Mouse (Mus musculus) liver, embryonic 15.5 days (tissue): ENCODE results near the gene Mllt6. TPM values are rescaled to one million over a fixed set of nuclear protein-coding genes. Genes with fewer than 3 reads are reported as not detected.
"Not testable (repeated sequence)": the region's sequence is repeated elsewhere in the genome, so short reads cannot be mapped to it uniquely, and the experiment has no call there.

ENCODE experiments used
- ATAC-seq: fragments of 200-750 bp; cut with Nextera tagmentation; 2 replicates; pipeline ENCODE4 v1.8.0; 2017; ENCODE audit warnings: moderate number of reproducible peaks, mild to moderate bottlenecking, moderate library complexity; ENCODE audit not compliant: insufficient read depth
- H3K27ac ChIP-seq: fragments of 300-500 bp; sonication (generic); replicated peaks from 2 replicates; pipeline ENCODE4 v1.5.1; 2015; ENCODE audit warnings: mild to moderate bottlenecking, inconsistent platforms
- H3K27me3 ChIP-seq: fragments of 300-500 bp; sonication (generic); 2 replicates; pipeline ENCODE4 v1.6.1; 2015; ENCODE audit warnings: mild to moderate bottlenecking, inconsistent platforms
- H3K36me3 ChIP-seq: fragments of 300-500 bp; sonication (generic); replicated peaks from 2 replicates; pipeline ENCODE4 v1.6.1; 2015; ENCODE audit warnings: moderate library complexity, mild to moderate bottlenecking, inconsistent platforms
- H3K4me1 ChIP-seq: fragments of 300-500 bp; sonication (generic); replicated peaks from 2 replicates; pipeline ENCODE4 v1.6.1; 2015; ENCODE audit warnings: inconsistent platforms
- H3K4me2 ChIP-seq: fragments of 300-500 bp; sonication (generic); 2 replicates; pipeline ENCODE4 v1.6.1; 2015; ENCODE audit warnings: moderate library complexity, mild to moderate bottlenecking, inconsistent platforms
- H3K4me3 ChIP-seq: fragments of 300-500 bp; sonication (generic); replicated peaks from 2 replicates; pipeline ENCODE4 v1.5.1; 2015; ENCODE audit warnings: mild to moderate bottlenecking, inconsistent platforms
- H3K9ac ChIP-seq: fragments of 300-500 bp; sonication (generic); 2 replicates; pipeline ENCODE4 v1.6.1; 2015; ENCODE audit warnings: moderate library complexity, mild to moderate bottlenecking, inconsistent platforms
- H3K9me3 ChIP-seq: fragments of 300-500 bp; sonication (generic); replicated peaks from 2 replicates; pipeline ENCODE4 v1.6.1; 2016; ENCODE audit warnings: inconsistent platforms
- WGBS: fragments of 180-500 bp; shearing (Covaris S2); methylation state at CpG from one replicate; pipeline ENCODE4 v1.1.7; 2015; ENCODE audit warnings: mixed read lengths; ENCODE audit not compliant: insufficient replicate concordance; 5-methylcytosine and 5-hydroxymethylcytosine counted together
- polyA plus RNA-seq: library from polyadenylated mRNA; unstranded; fragments of >200 nt; fragmentation: Nextera tagmentation; extraction: Ambion mirVana; gene quantifications from 2 replicates; pipeline ENCODE4 v1.2.1, GENCODE M21; 2015

The Mllt6 gene
- polyA plus RNA-seq, 1 experiment from 2014 or later, result 0.20 TPM

- Histone ChIP-seq H3K9me3 (no peaks in the 10 kb centered on the region), H3K4me1 (peaks cover 62% of the 10 kb centered on the region), H3K4me2 (peak within 1 kb of the TSS; percentile 92), H3K36me3 (peaks cover 31% of the 10 kb centered on the region), H3K4me3 (peak within 1 kb of the TSS; percentile 91), H3K9ac (peak within 1 kb of the TSS; percentile 82), H3K27ac (peak within 1 kb of the TSS; percentile 77), H3K27me3 (peaks cover 46% of the 10 kb centered on the region)
- peak; percentile 90 for ATAC-seq
- under 1% methylated on average over 35 of the region's 35 CpGs for WGBS
These were observed 40.0 kb downstream of the Mllt6 start, which contains the start of gene Psmb3 for GRCm38 (mm10) chr11:97703039-97703826. Psmb3 (plus strand) TSS chr11:97703399.

DNA sequence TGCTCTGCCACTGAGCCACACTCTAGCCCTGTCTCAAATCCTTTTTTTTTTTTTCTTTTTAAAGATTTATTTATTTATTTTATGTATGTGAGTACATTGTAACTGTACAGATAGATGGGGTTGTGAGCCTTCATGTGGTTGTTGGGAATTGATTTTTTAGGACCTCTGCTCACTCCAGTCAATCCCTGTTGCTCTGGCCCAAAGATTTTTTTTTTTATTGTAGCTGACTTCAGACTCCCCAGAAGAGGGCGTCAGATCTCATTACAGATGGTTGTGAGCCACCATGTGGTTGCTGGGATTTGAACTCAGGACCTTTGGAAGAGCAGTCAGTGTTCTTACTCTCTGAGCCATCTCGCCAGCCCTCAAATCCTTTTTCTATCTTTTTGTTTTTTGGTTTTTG, 46.9 kb downstream of the Mllt6 start:
- not testable (repeated sequence) for H3K4me2 ChIP-seq, H3K27ac ChIP-seq, H3K9me3 ChIP-seq, H3K27me3 ChIP-seq, H3K4me1 ChIP-seq, H3K4me3 ChIP-seq, ATAC-seq, H3K9ac ChIP-seq
- peaks cover 79% of the 10 kb centered on the region for H3K36me3 ChIP-seq
- 59% methylated on average over 2 of the region's 2 CpGs for WGBS

DNA sequence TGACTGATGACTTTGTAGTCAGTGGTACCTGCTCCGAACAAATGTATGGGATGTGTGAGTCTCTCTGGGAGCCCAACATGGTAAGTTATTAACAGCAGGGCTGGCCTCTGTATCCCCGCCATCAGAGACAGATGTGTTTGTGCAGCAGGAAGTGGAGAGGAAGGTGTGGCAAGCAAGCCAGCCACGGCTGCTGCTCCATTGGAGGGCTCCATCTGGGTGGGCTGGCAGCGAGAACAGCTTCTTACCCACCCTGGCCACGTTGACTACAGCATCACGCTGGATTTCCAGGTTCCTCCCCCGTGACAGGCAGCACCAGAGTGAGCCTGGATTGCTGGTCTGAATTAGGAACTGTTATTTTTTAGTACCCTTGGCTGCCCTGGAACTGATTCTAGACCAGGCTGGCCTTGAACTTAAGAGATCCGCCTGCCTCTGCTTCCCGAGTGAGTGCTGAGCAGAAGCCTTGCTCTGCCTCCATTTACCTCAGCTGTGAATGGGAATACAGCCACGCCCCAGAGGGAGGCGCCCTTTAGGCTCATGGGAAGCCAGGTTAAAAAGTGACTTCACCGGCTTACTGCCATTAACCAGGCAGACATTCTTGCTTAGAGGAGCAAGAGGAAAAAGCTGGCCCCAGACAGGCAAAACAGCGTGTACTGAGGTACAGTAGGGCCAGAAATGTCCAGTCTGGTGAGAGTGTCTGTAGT, 48.1 kb downstream of the Mllt6 start:
- Histone ChIP-seq H3K27ac (no peak overlapping the region), H3K4me2 (no peak overlapping the region), H3K9me3 (no peaks in the 10 kb centered on the region), H3K27me3 (no peaks in the 10 kb centered on the region), H3K36me3 (peaks cover 69% of the 10 kb centered on the region), H3K9ac (no peak overlapping the region), H3K4me1 (peaks cover 4% of the 10 kb centered on the region; the same call in 1 of the 2 replicates), H3K4me3 (no peak overlapping the region)
- no peak for ATAC-seq
- whole genome bisulfite sequencing, result 59% methylated on average over 13 of the region's 13 CpGs

- H3K36me3 ChIP-seq, result peaks cover 60% of the 10 kb centered on the region
- no peak overlapping the region for H3K4me3 ChIP-seq
- no peak overlapping the region for H3K27ac ChIP-seq
- H3K9me3 ChIP-seq, result no peaks in the 10 kb centered on the region
- no peak overlapping the region for H3K9ac ChIP-seq
- no peak for ATAC-seq
- H3K4me1 ChIP-seq, result peaks cover 4% of the 10 kb centered on the region; the same call in 1 of the 2 replicates
- 86% methylated on average over 15 of the region's 15 CpGs for whole genome bisulfite sequencing
- no peaks in the 10 kb centered on the region for H3K27me3 ChIP-seq
- H3K4me2 ChIP-seq, result no peak overlapping the region
These were observed 49.1 kb downstream of the Mllt6 start for GRCm38 (mm10) chr11:97712286-97712685.

- Histone ChIP-seq H3K27me3 (no peaks in the 10 kb centered on the region), H3K9me3 (no peaks in the 10 kb centered on the region), H3K4me2 (no peak overlapping the region), H3K4me3 (no peak overlapping the region), H3K27ac (no peak overlapping the region), H3K4me1 (peaks cover 4% of the 10 kb centered on the region), H3K36me3 (peaks cover 44% of the 10 kb centered on the region), H3K9ac (no peak overlapping the region)
- WGBS, result 77% methylated on average over 8 of the region's 8 CpGs
- ATAC-seq, result no peak
These were observed 50.7 kb downstream of the Mllt6 start for GRCm38 (mm10) chr11:97713896-97714295.

- Histone ChIP-seq H3K4me3 (no peak overlapping the region), H3K27ac (no peak overlapping the region), H3K4me1 (peaks cover 8% of the 10 kb centered on the region), H3K9me3 (no peaks in the 10 kb centered on the region), H3K9ac (no peak overlapping the region), H3K4me2 (no peak overlapping the region), H3K27me3 (no peaks in the 10 kb centered on the region), H3K36me3 (peaks cover 43% of the 10 kb centered on the region)
- 88% methylated on average over 3 of the region's 3 CpGs for WGBS
- ATAC-seq, result no peak
These were observed 51.1 kb downstream of the Mllt6 start for GRCm38 (mm10) chr11:97714356-97714755.

- H3K4me3 ChIP-seq, result no peak overlapping the region
- no peaks in the 10 kb centered on the region for H3K9me3 ChIP-seq
- no peak overlapping the region for H3K4me2 ChIP-seq
- no peak overlapping the region for H3K9ac ChIP-seq
- H3K27me3 ChIP-seq, result no peaks in the 10 kb centered on the region
- H3K4me1 ChIP-seq, result peaks cover 9% of the 10 kb centered on the region
- WGBS, result 67% methylated on average over 14 of the region's 14 CpGs
- H3K36me3 ChIP-seq, result peaks cover 49% of the 10 kb centered on the region
- no peak overlapping the region for H3K27ac ChIP-seq
- no peak for ATAC-seq
These were observed 51.9 kb downstream of the Mllt6 start for GRCm38 (mm10) chr11:97714784-97715760.

GRCm38 (mm10) chr11:97716021-97716420, 52.8 kb downstream of the Mllt6 start:
- H3K4me3 ChIP-seq, result no peak overlapping the region
- no peak for ATAC-seq
- 70% methylated on average over 8 of the region's 8 CpGs for WGBS

GRCm38 (mm10) chr11:97717369-97718280, 54.4 kb downstream of the Mllt6 start:
- Histone ChIP-seq H3K4me3 (no peak overlapping the region), H3K9me3 (no peaks in the 10 kb centered on the region), H3K27ac (0 out of 2 replicates have a peak overlapping the region, but pooled peaks have one; percentile 14), H3K9ac (no peak overlapping the region), H3K27me3 (no peaks in the 10 kb centered on the region), H3K4me1 (peaks cover 9% of the 10 kb centered on the region), H3K36me3 (peaks cover 56% of the 10 kb centered on the region), H3K4me2 (no peak overlapping the region; the same call in 1 of the 2 replicates)
- WGBS, result 73% methylated on average over 26 of the region's 26 CpGs
- ATAC-seq, result no peak

More at GRCm38 (mm10) chr11:97716021-97716420, 52.8 kb downstream of the Mllt6 start:
- Histone ChIP-seq H3K27ac (no peak overlapping the region), H3K36me3 (peaks cover 55% of the 10 kb centered on the region), H3K27me3 (no peaks in the 10 kb centered on the region), H3K9ac (no peak overlapping the region), H3K9me3 (no peaks in the 10 kb centered on the region), H3K4me1 (peaks cover 9% of the 10 kb centered on the region), H3K4me2 (no peak overlapping the region)
